Mouse (Mus musculus) CH12.LX (cell line): Measurements from ENCODE around the gene Rpl7l1. TPM values are rescaled to one million over a fixed set of nuclear protein-coding genes. Genes with fewer than 3 reads are reported as not detected.

Experiments
- DNase-seq: peaks from one replicate; pipeline ENCODE4 v3.0.0-alpha.2; 2013; ENCODE audit errors: extremely low read depth
- H3K27ac ChIP-seq: 2 replicates; pipeline ENCODE4 v1.5.1; 2012; ENCODE audit warnings: low read depth, mild to moderate bottlenecking, control low read depth, moderate library complexity; ENCODE audit not compliant: insufficient read depth
- H3K27me3 ChIP-seq: replicated peaks from 2 replicates; pipeline ENCODE3; 2012; ENCODE audit warnings: inconsistent platforms
- H3K36me3 ChIP-seq, 2 experiments: replicated peaks in 1 of 2; 2 replicates each; pipeline versions ENCODE3 to v1.6.1; 2012; ENCODE audit warnings: inconsistent platforms in 1 of 2, low read length in 1 of 2, mild to moderate bottlenecking in 1 of 2, mixed read lengths in 1 of 2, moderate library complexity in 1 of 2; ENCODE audit not compliant: control insufficient read depth in 1 of 2, insufficient read depth in 1 of 2
- H3K4me1 ChIP-seq, 2 experiments: 2 replicates each; pipeline ENCODE4 v1.6.1; 2012; ENCODE audit warnings: inconsistent platforms in 1 of 2, moderate library complexity in 1 of 2; ENCODE audit not compliant: insufficient read depth in 2 of 2, control insufficient read depth in 1 of 2
- H3K4me2 ChIP-seq: 2 replicates; pipeline ENCODE4 v1.6.1; 2012; ENCODE audit warnings: low read depth, mild to moderate bottlenecking, control low read depth; ENCODE audit not compliant: poor library complexity, insufficient read depth, severe bottlenecking
- H3K4me3 ChIP-seq, 3 experiments: fragments of 150-350 bp in 1 of 3; sonication (generic) in 1 of 3; replicated peaks in 1 of 3; 2 replicates each; pipeline versions ENCODE3 to v1.5.1; 2011 to 2012; ENCODE audit warnings: low read depth in 2 of 3, low read length in 2 of 3, mild to moderate bottlenecking in 2 of 3, moderate library complexity in 2 of 3, control low read depth in 1 of 3, improper control_type of control experiment in 1 of 3, inconsistent platforms in 1 of 3, mixed read lengths in 1 of 3; ENCODE audit not compliant: poor library complexity in 1 of 3
- H3K79me2 ChIP-seq: replicated peaks from 2 replicates; pipeline ENCODE4 v1.6.1; 2012; ENCODE audit warnings: mild to moderate bottlenecking, moderate library complexity; ENCODE audit not compliant: control insufficient read depth, poor library complexity, insufficient read depth, severe bottlenecking; ENCODE audit errors: extremely low read depth
- H3K9ac ChIP-seq: 2 replicates; pipeline ENCODE4 v1.6.1; 2012; ENCODE audit warnings: low read depth, mild to moderate bottlenecking, control low read depth, moderate library complexity; ENCODE audit not compliant: insufficient read depth
- H3K9me3 ChIP-seq: replicated peaks from 2 replicates; pipeline ENCODE3; 2012; ENCODE audit warnings: low read length, inconsistent platforms, mixed read lengths
- CTCF ChIP-seq, 2 experiments: IDR thresholded peaks in 1 of 2; conservative IDR thresholded peaks in 1 of 2; 2 replicates each; pipeline ENCODE4 v1.5.1; 2011 to 2012; ENCODE audit warnings: low read depth in 2 of 2, low read length in 2 of 2, improper control_type of control experiment in 1 of 2, inconsistent platforms in 1 of 2, mild to moderate bottlenecking in 1 of 2, moderate library complexity in 1 of 2
- E2F4 ChIP-seq: IDR thresholded peaks from 2 replicates; pipeline ENCODE4 v1.6.1; 2011; ENCODE audit warnings: low read depth, low read length, improper control_type of control experiment; ENCODE audit not compliant: insufficient replicate concordance
- ELF1 ChIP-seq: IDR thresholded peaks from 2 replicates; pipeline ENCODE4 v1.6.1; 2014; ENCODE audit warnings: low read depth, mild to moderate bottlenecking, inconsistent platforms, low read length, improper control_type of control experiment
- ETS1 ChIP-seq: conservative IDR thresholded peaks from 2 replicates; pipeline ENCODE4 v1.6.1; 2012; ENCODE audit warnings: low read depth, mild to moderate bottlenecking, inconsistent platforms, low read length, improper control_type of control experiment, moderate library complexity
- GABPA ChIP-seq: IDR thresholded peaks from 2 replicates; pipeline ENCODE4 v1.6.1; 2012; ENCODE audit warnings: low read depth, low read length, improper control_type of control experiment, inconsistent platforms; ENCODE audit not compliant: insufficient replicate concordance
- MAFK ChIP-seq: IDR thresholded peaks from 2 replicates; pipeline ENCODE4 v1.6.1; 2011; ENCODE audit warnings: low read length, improper control_type of control experiment; ENCODE audit not compliant: insufficient replicate concordance
- MEF2A ChIP-seq: IDR thresholded peaks from 2 replicates; pipeline ENCODE4 v1.6.1; 2014; ENCODE audit warnings: low read depth, mild to moderate bottlenecking, inconsistent platforms, low read length, improper control_type of control experiment, borderline replicate concordance
- RAD21 ChIP-seq: IDR thresholded peaks from 2 replicates; pipeline ENCODE4 v1.6.1; 2011; ENCODE audit warnings: low read depth, mild to moderate bottlenecking, low read length, improper control_type of control experiment, moderate library complexity
- RCOR1 ChIP-seq: conservative IDR thresholded peaks from 2 replicates; pipeline ENCODE4 v1.6.1; 2012; ENCODE audit warnings: low read depth, mild to moderate bottlenecking, inconsistent platforms, low read length, improper control_type of control experiment
- SIN3A ChIP-seq: IDR thresholded peaks from 2 replicates; pipeline ENCODE4 v1.6.1; 2012; ENCODE audit warnings: low read length, improper control_type of control experiment, inconsistent platforms
- TBP ChIP-seq: conservative IDR thresholded peaks from 2 replicates; pipeline ENCODE4 v1.6.1; 2011; ENCODE audit warnings: low read depth, low read length, improper control_type of control experiment
- TCF12 ChIP-seq: IDR thresholded peaks from 2 replicates; pipeline ENCODE4 v1.6.1; 2014; ENCODE audit warnings: low read depth, mild to moderate bottlenecking, inconsistent platforms, low read length, improper control_type of control experiment
- ZC3H11A ChIP-seq: IDR thresholded peaks from 2 replicates; pipeline ENCODE4 v1.6.1; 2012; ENCODE audit warnings: low read depth, mild to moderate bottlenecking, inconsistent platforms, low read length, improper control_type of control experiment
- ZKSCAN1 ChIP-seq: IDR thresholded peaks from 2 replicates; pipeline ENCODE4 v1.6.1; 2012; ENCODE audit warnings: low read depth, inconsistent platforms, low read length, improper control_type of control experiment, borderline replicate concordance
- ZNF384 ChIP-seq: IDR thresholded peaks from 2 replicates; pipeline ENCODE4 v1.6.1; 2012; ENCODE audit warnings: low read depth, low read length, improper control_type of control experiment, inconsistent platforms
- dilution Hi-C: fragments of 300-500 bp; cut with MboI; formaldehyde crosslinking; loops from 2 replicates; pipeline ENCODE4 v1.14.3; 2020; ENCODE audit warnings: low sequenced_read_pairs; ENCODE audit not compliant: extremely low pct_unique_long_range_greater_than_20kb, extremely low pct_ligation_motif_present
- in situ Hi-C: fragments of 300-500 bp; cut with MboI; formaldehyde crosslinking; loops from 3 replicates; pipeline ENCODE4 v1.14.3; 2019; ENCODE audit warnings: low sequenced_read_pairs, low pct_ligation_motif_present, low pct_unique_long_range_greater_than_20kb, mixed read lengths
- polyA plus RNA-seq: library from polyadenylated mRNA; unstranded; fragments of >175 nt; gene quantifications from 2 replicates; pipeline ENCODE4 v1.2.1, GENCODE M21; 2012; ENCODE audit warnings: low read depth; ENCODE audit not compliant: insufficient read length
- total RNA-seq, 2 experiments: library from RNA; depleted of rRNA; stranded (reverse); fragments of 300-350 nt in 1 of 2; fragments of >200 nt in 1 of 2; gene quantifications; 2 replicates each; pipeline ENCODE4 v1.2.3; 2012 to 2014

Rpl7l1 gene
- total and polyA plus RNA-seq, 3 experiments, result 160 to 296 (median 261) TPM

GRCm38 (mm10) chr17:46724477-46725084 is 57.9 kb downstream of the Rpl7l1 start:
- no peak overlapping the region for H3K27ac ChIP-seq
- in situ Hi-C loops (no loop called here), dilution Hi-C loops (no loop called here)
- H3K36me3 ChIP-seq, result peaks cover 46 to 80% of the 10 kb centered on the region in 2 experiments
- H3K79me2 ChIP-seq, result no peaks in the 10 kb centered on the region
- H3K9ac ChIP-seq, result no peak overlapping the region
- no peak overlapping the region for H3K4me3 ChIP-seq
- no peaks in the 10 kb centered on the region for H3K27me3 ChIP-seq
- no peaks in the 10 kb centered on the region for H3K9me3 ChIP-seq
- H3K4me1 ChIP-seq, result peaks cover 6 to 11% of the 10 kb centered on the region in 2 experiments
- no peak overlapping the region for H3K4me2 ChIP-seq
- no peak for DNase-seq
- TF ChIP-seq GABPA (no peak), RAD21 (no peak), ELF1 (no peak), ZKSCAN1 (no peak), E2F4 (no peak), ETS1 (no peak), RCOR1 (no peak), ZC3H11A (no peak), MAFK (no peak), TCF12 (no peak), SIN3A (no peak), CTCF (conservative IDR thresholded peaks at IDR 0.05 in 1 of 2, IDR thresholded peaks at IDR 0.05 in 1 of 2; ENCODE audit: low read depth in 2 of 2, low read length in 2 of 2) (no peak), ZNF384 (no peak), TBP (no peak), MEF2A (no peak)
- TF ChIP-seq, all 38 proteins: peak for 0

Other genes with a start within 250 kb of the Rpl7l1 start
- 0.08 TPM in 2 replicates for gene Cul9, start 236.3 kb downstream of the Rpl7l1 start, total RNA-seq (2012; rRNA removed)
- 0.05 TPM in 1 of 2 replicates, not detected in the other for gene Cul9, start 236.3 kb downstream of the Rpl7l1 start, total RNA-seq (2014; rRNA removed)
- 0.27 and 0.65 TPM in 2 replicates for gene Cul9, start 236.3 kb downstream of the Rpl7l1 start, polyA plus RNA-seq
- 38.2 and 48.1 TPM in 2 replicates for gene Srf, start 226.5 kb downstream of the Rpl7l1 start, total RNA-seq (2012; rRNA removed)
- gene Srf, start 226.5 kb downstream of the Rpl7l1 start, total RNA-seq (2014; rRNA removed), result 40.8 and 54.5 TPM in 2 replicates
- gene Srf, start 226.5 kb downstream of the Rpl7l1 start, polyA plus RNA-seq, result 60.1 and 81.6 TPM in 2 replicates
- gene Ptk7, start 153.2 kb downstream of the Rpl7l1 start, total RNA-seq (2012; rRNA removed), result 2.9 and 4.8 TPM in 2 replicates
- 0.11 and 0.14 TPM in 2 replicates for gene Ptk7, start 153.2 kb downstream of the Rpl7l1 start, total RNA-seq (2014; rRNA removed)
- 0.20 and 0.29 TPM in 2 replicates for gene Ptk7, start 153.2 kb downstream of the Rpl7l1 start, polyA plus RNA-seq
- gene Klc4, start 136.7 kb downstream of the Rpl7l1 start, total RNA-seq (2012; rRNA removed), result 7.8 and 10.7 TPM in 2 replicates
- 6.6 and 8.3 TPM in 2 replicates for gene Klc4, start 136.7 kb downstream of the Rpl7l1 start, total RNA-seq (2014; rRNA removed)
- 6.7 and 7.8 TPM in 2 replicates for gene Klc4, start 136.7 kb downstream of the Rpl7l1 start, polyA plus RNA-seq
- 235 and 238 TPM in 2 replicates for gene Mrpl2, start 136.4 kb downstream of the Rpl7l1 start, total RNA-seq (2012; rRNA removed)
- gene Mrpl2, start 136.4 kb downstream of the Rpl7l1 start, total RNA-seq (2014; rRNA removed), result 128 and 130 TPM in 2 replicates
- 158 and 201 TPM in 2 replicates for gene Mrpl2, start 136.4 kb downstream of the Rpl7l1 start, polyA plus RNA-seq
- 76.0 and 82.5 TPM in 2 replicates for gene Cul7, start 132.3 kb downstream of the Rpl7l1 start, total RNA-seq (2012; rRNA removed)
- 33.3 and 37.7 TPM in 2 replicates for gene Cul7, start 132.3 kb downstream of the Rpl7l1 start, total RNA-seq (2014; rRNA removed)
- 65.9 and 68.1 TPM in 2 replicates for gene Cul7, start 132.3 kb downstream of the Rpl7l1 start, polyA plus RNA-seq
- 46.1 and 55.0 TPM in 2 replicates for gene Rrp36, start 108.3 kb downstream of the Rpl7l1 start, total RNA-seq (2012; rRNA removed)
- 53.6 and 55.2 TPM in 2 replicates for gene Rrp36, start 108.3 kb downstream of the Rpl7l1 start, total RNA-seq (2014; rRNA removed)
- 38.1 and 49.3 TPM in 2 replicates for gene Rrp36, start 108.3 kb downstream of the Rpl7l1 start, polyA plus RNA-seq
- 94.3 and 106 TPM in 2 replicates for gene Mea1, start 103.9 kb downstream of the Rpl7l1 start, total RNA-seq (2012; rRNA removed)
- gene Mea1, start 103.9 kb downstream of the Rpl7l1 start, total RNA-seq (2014; rRNA removed), result 68.3 and 73.8 TPM in 2 replicates
- 86.1 and 110 TPM in 2 replicates for gene Mea1, start 103.9 kb downstream of the Rpl7l1 start, polyA plus RNA-seq
- gene Klhdc3, start 101.8 kb downstream of the Rpl7l1 start, total RNA-seq (2012; rRNA removed), result 66.7 and 72.3 TPM in 2 replicates
- gene Klhdc3, start 101.8 kb downstream of the Rpl7l1 start, total RNA-seq (2014; rRNA removed), result 15.9 and 19.5 TPM in 2 replicates
- gene Klhdc3, start 101.8 kb downstream of the Rpl7l1 start, polyA plus RNA-seq, result 126 and 130 TPM in 2 replicates
- gene Ppp2r5d, start 77.6 kb downstream of the Rpl7l1 start, total RNA-seq (2012; rRNA removed), result 57.7 and 63.8 TPM in 2 replicates
- gene Ppp2r5d, start 77.6 kb downstream of the Rpl7l1 start, total RNA-seq (2014; rRNA removed), result 56.2 and 59.0 TPM in 2 replicates
- 70.6 and 75.4 TPM in 2 replicates for gene Ppp2r5d, start 77.6 kb downstream of the Rpl7l1 start, polyA plus RNA-seq
- 27.8 and 31.8 TPM in 2 replicates for gene Pex6, start 71.2 kb downstream of the Rpl7l1 start, total RNA-seq (2012; rRNA removed)
- 13.7 and 14.1 TPM in 2 replicates for gene Pex6, start 71.2 kb downstream of the Rpl7l1 start, total RNA-seq (2014; rRNA removed)
- 23.2 and 26.5 TPM in 2 replicates for gene Pex6, start 71.2 kb downstream of the Rpl7l1 start, polyA plus RNA-seq
- gene Gnmt, start 53.5 kb downstream of the Rpl7l1 start, total RNA-seq (2012; rRNA removed), result 0.13 and 0.25 TPM in 2 replicates
- 0.38 TPM in 1 of 2 replicates, not detected in the other for gene Gnmt, start 53.5 kb downstream of the Rpl7l1 start, total RNA-seq (2014; rRNA removed)
- gene Gnmt, start 53.5 kb downstream of the Rpl7l1 start, polyA plus RNA-seq, result 0.71 and 1.2 TPM in 2 replicates
- gene Cnpy3, start 30.5 kb downstream of the Rpl7l1 start, total RNA-seq (2012; rRNA removed), result 82.5 and 102 TPM in 2 replicates
- 78.6 and 80.4 TPM in 2 replicates for gene Cnpy3, start 30.5 kb downstream of the Rpl7l1 start, total RNA-seq (2014; rRNA removed)
- gene Cnpy3, start 30.5 kb downstream of the Rpl7l1 start, polyA plus RNA-seq, result 94.8 and 111 TPM in 2 replicates
- gene Ptcra, start 19.0 kb downstream of the Rpl7l1 start, total RNA-seq (2012; rRNA removed), result 0.34 and 0.59 TPM in 2 replicates
- gene Ptcra, start 19.0 kb downstream of the Rpl7l1 start, total RNA-seq (2014; rRNA removed), result 0.17 TPM in 1 of 2 replicates, not detected in the other
- gene Ptcra, start 19.0 kb downstream of the Rpl7l1 start, polyA plus RNA-seq, result 0.56 and 0.71 TPM in 2 replicates
- gene 2310039H08Rik, start 10.0 kb downstream of the Rpl7l1 start, total RNA-seq (2012; rRNA removed), result 47.0 and 65.8 TPM in 2 replicates
- 52.5 and 79.3 TPM in 2 replicates for gene 2310039H08Rik, start 10.0 kb downstream of the Rpl7l1 start, total RNA-seq (2014; rRNA removed)
- gene 2310039H08Rik, start 10.0 kb downstream of the Rpl7l1 start, polyA plus RNA-seq, result 28.1 and 33.3 TPM in 2 replicates
- 7.1 and 7.4 TPM in 2 replicates for gene Bicral, start 75.8 kb upstream of the Rpl7l1 start, total RNA-seq (2012; rRNA removed)
- gene Bicral, start 75.8 kb upstream of the Rpl7l1 start, total RNA-seq (2014; rRNA removed), result 2.4 and 3.0 TPM in 2 replicates
- 5.0 and 5.9 TPM in 2 replicates for gene Bicral, start 75.8 kb upstream of the Rpl7l1 start, polyA plus RNA-seq
- gene Tbcc, start 108.0 kb upstream of the Rpl7l1 start, total RNA-seq (2012; rRNA removed), result 27.8 and 32.8 TPM in 2 replicates
- 19.4 and 21.6 TPM in 2 replicates for gene Tbcc, start 108.0 kb upstream of the Rpl7l1 start, total RNA-seq (2014; rRNA removed)
- gene Tbcc, start 108.0 kb upstream of the Rpl7l1 start, polyA plus RNA-seq, result 15.1 and 16.4 TPM in 2 replicates
- gene Prph2, start 127.8 kb upstream of the Rpl7l1 start, total RNA-seq (2012; rRNA removed), result not detected in 2 replicates
- not detected in 2 replicates for gene Prph2, start 127.8 kb upstream of the Rpl7l1 start, total RNA-seq (2014; rRNA removed)
- gene Prph2, start 127.8 kb upstream of the Rpl7l1 start, polyA plus RNA-seq, result not detected in 2 replicates
- 32.2 and 39.6 TPM in 2 replicates for gene Ubr2, start 227.9 kb upstream of the Rpl7l1 start, total RNA-seq (2012; rRNA removed)
- gene Ubr2, start 227.9 kb upstream of the Rpl7l1 start, total RNA-seq (2014; rRNA removed), result 19.5 and 20.4 TPM in 2 replicates
- 50.9 and 52.6 TPM in 2 replicates for gene Ubr2, start 227.9 kb upstream of the Rpl7l1 start, polyA plus RNA-seq